Comparison of ENCODE assay signal across 23 mouse cellular contexts in the genomic region with DNA sequence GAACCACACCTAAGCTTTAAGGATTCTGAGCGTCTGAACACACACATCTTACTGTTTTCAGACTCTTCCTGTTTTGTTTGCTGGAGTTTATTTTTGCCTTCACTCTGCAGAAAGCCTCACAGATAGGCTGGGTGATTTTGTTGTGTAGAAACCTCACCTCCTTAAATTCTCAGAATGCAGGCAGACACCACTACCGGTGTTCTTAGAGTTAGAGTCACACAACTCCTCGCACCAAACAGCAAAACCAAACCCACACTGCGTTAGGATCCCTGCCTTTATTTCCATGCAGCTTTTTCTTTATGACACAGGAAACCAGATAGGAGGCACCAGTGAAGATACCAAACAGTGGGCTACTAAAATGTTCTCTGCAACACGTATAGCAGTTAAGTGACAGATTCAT.
A peak's percentile ranks its signal among the peaks of the same experiment; 100 is the strongest.
DNase-seq lines count a peak whose midpoint lies in the region; ATAC-seq and TF ChIP-seq lines count a peak whose summit lies in the region.
"Had no signal": no experiment of that assay in that cellular context is flagged by ENCODE, and none has a peak within 500 bp of the region (broad histone marks: within the 10 kb centered on the region; RNA-seq: fewer than 3 reads in every experiment).

No protein-coding gene starts in this region.

- peak overlapping the region; percentile 6; the same call in 1 of the 2 replicates for H3K27ac ChIP-seq in thymus, adult 2 months (ENCODE audit: control insufficient read depth, insufficient read depth, low read length)
- no peak overlapping the region for H3K27ac ChIP-seq in hindbrain, embryonic 12.5 days
- H3K27ac ChIP-seq: embryonic facial prominence, embryonic 13.5 days; forebrain, embryonic 15.5 days; left cerebral cortex, adult 2 months; limb, embryonic 10.5 days; liver, embryonic 12.5 days; macrophage; midbrain, embryonic 12.5 days; stomach, postnatal 0 days had no signal

- no peak for DNase-seq in thymus, adult 2 months
- no peak for DNase-seq in thymus, postnatal 4 days
- peak; percentile 80 for DNase-seq in naive thymus-derived CD4-positive, alpha-beta T cell, adult 2 months (ENCODE audit: low read depth)
- no peak for DNase-seq in cerebellum, postnatal 4 days (ENCODE audit: low spot score in 2 of 2)
- no peak for DNase-seq in lung, postnatal 10 days
- DNase-seq: cerebellum, adult 18-20 months; gastrocnemius, postnatal 25 days; kidney, adult 9 months; kidney, postnatal 36 days; layer of hippocampus, adult 9-11 months; lung, adult 2 months; right cerebral cortex, postnatal 14 days had no signal

- peaks cover 5% of the 10 kb centered on the region for H3K4me1 ChIP-seq in thymus, adult 2 months (replicated peaks; ENCODE audit: control insufficient read depth, insufficient read depth, low read length)
- H3K4me1 ChIP-seq in hindbrain, embryonic 12.5 days: peaks cover 13% of the 10 kb centered on the region

- H3K4me2 ChIP-seq in hindbrain, embryonic 12.5 days (replicated peaks): no peak overlapping the region
- H3K4me2 ChIP-seq: embryonic facial prominence, embryonic 13.5 days; forebrain, embryonic 15.5 days; liver, embryonic 12.5 days; midbrain, embryonic 12.5 days had no signal

- H3K9me3 ChIP-seq in hindbrain, embryonic 12.5 days (replicated peaks): no peaks in the 10 kb centered on the region
- H3K9me3 ChIP-seq: embryonic facial prominence, embryonic 13.5 days; forebrain, embryonic 15.5 days; G1E; limb, embryonic 10.5 days; liver, embryonic 12.5 days; midbrain, embryonic 12.5 days had no signal

- H3K9ac ChIP-seq in hindbrain, embryonic 12.5 days: no peak overlapping the region
- H3K9ac ChIP-seq: embryonic facial prominence, embryonic 13.5 days; forebrain, embryonic 15.5 days; liver, embryonic 12.5 days; midbrain, embryonic 12.5 days had no signal

- no peak for TF ChIP-seq CTCF in thymus, adult 2 months (IDR thresholded peaks at IDR 0.05; ENCODE audit: borderline replicate concordance, control insufficient read depth, extremely low read depth, insufficient read depth, low read length, poor library complexity)

- no peak overlapping the region for H3K4me3 ChIP-seq in thymus, adult 2 months (ENCODE audit: control insufficient read depth, insufficient read depth, low read length)
- H3K4me3 ChIP-seq in hindbrain, embryonic 12.5 days: no peak overlapping the region
- H3K4me3 ChIP-seq: embryonic facial prominence, embryonic 13.5 days; forebrain, embryonic 15.5 days; left cerebral cortex, adult 2 months; limb, embryonic 10.5 days; liver, embryonic 12.5 days; midbrain, embryonic 12.5 days had no signal

- peak; percentile 73 for ATAC-seq in activated CD4-positive, CD25-positive, alpha-beta regulatory T cell, adult 4 months
- no peak for ATAC-seq in hindbrain, embryonic 12.5 days (ENCODE audit: low FRiP score)
- ATAC-seq: forebrain, embryonic 15.5 days; liver, embryonic 12.5 days had no signal

- WGBS in thymus, adult 2 months: 7% methylated on average over 5 of the region's 5 CpGs
- WGBS in hindbrain, embryonic 12.5 days: 91% methylated on average over 5 of the region's 5 CpGs

- no peaks in the 10 kb centered on the region for H3K27me3 ChIP-seq in thymus, adult 2 months (ENCODE audit: control insufficient read depth, insufficient read depth, low read length)
- no peaks in the 10 kb centered on the region for H3K27me3 ChIP-seq in hindbrain, embryonic 12.5 days
- H3K27me3 ChIP-seq: embryonic facial prominence, embryonic 13.5 days; forebrain, embryonic 15.5 days; liver, embryonic 12.5 days; midbrain, embryonic 12.5 days had no signal

- H3K36me3 ChIP-seq in thymus, adult 2 months (ENCODE audit: control insufficient read depth, insufficient read depth, low read length): no peaks in the 10 kb centered on the region
- no peaks in the 10 kb centered on the region for H3K36me3 ChIP-seq in hindbrain, embryonic 12.5 days
- H3K36me3 ChIP-seq: embryonic facial prominence, embryonic 13.5 days; forebrain, embryonic 15.5 days; G1E; limb, embryonic 10.5 days; liver, embryonic 12.5 days; midbrain, embryonic 12.5 days had no signal

- no peak for TF ChIP-seq POLR2A in thymus, adult 2 months (IDR thresholded peaks at IDR 0.05; ENCODE audit: control insufficient read depth, extremely low read depth, insufficient read depth, low read length, poor library complexity)
